Mouse (Mus musculus) heart, adult 8-10 months (tissue): ENCODE measurements at regions not wholly inside any gene's neighbourhood (a gene's known extent, or its start where the extent isn't known, plus 50 kb on each side); places are given as distances from the start of the nearest gene placed in this dataset.
"Not testable (repeated sequence)": the region's sequence is repeated elsewhere in the genome, so short reads cannot be mapped to it uniquely, and the experiment has no call there.

Experiments
- DNase-seq: peaks from one replicate; pipeline ENCODE4 v3.0.0; 2022; ENCODE audit warnings: low spot score

- not testable (repeated sequence) for DNase-seq
These were observed 639.2 kb upstream of the Olfr1507 start for GRCm38 (mm10) chr14:53134783-53135182.

GRCm38 (mm10) chr14:53132390-53132789 is 636.8 kb upstream of the Olfr1507 start:
- DNase-seq = not testable (repeated sequence)

- not testable (repeated sequence) for DNase-seq
These were observed 626.2 kb upstream of the Olfr1507 start for GRCm38 (mm10) chr14:53121704-53122103.

GRCm38 (mm10) chr14:53109732-53110131 is 614.2 kb upstream of the Olfr1507 start:
- DNase-seq = not testable (repeated sequence)

GRCm38 (mm10) chr14:53101362-53101761 is 605.8 kb upstream of the Olfr1507 start:
- DNase-seq = not testable (repeated sequence)

GRCm38 (mm10) chr14:53090921-53091320 is 595.4 kb upstream of the Olfr1507 start:
- DNase-seq = not testable (repeated sequence)

- DNase-seq = not testable (repeated sequence)
These were observed 586.3 kb upstream of the Olfr1507 start for GRCm38 (mm10) chr14:53081853-53082252.

GRCm38 (mm10) chr14:53081024-53081711 is 585.6 kb upstream of the Olfr1507 start:
- DNase-seq = not testable (repeated sequence)

- not testable (repeated sequence) for DNase-seq
These were observed 585.0 kb upstream of the Olfr1507 start for GRCm38 (mm10) chr14:53080556-53080955.

GRCm38 (mm10) chr14:53075937-53076336 is 580.4 kb upstream of the Olfr1507 start:
- not testable (repeated sequence) for DNase-seq

GRCm38 (mm10) chr14:53073126-53073525 is 577.6 kb upstream of the Olfr1507 start:
- DNase-seq = not testable (repeated sequence)

- DNase-seq = not testable (repeated sequence)
These were observed 577.0 kb upstream of the Olfr1507 start for GRCm38 (mm10) chr14:53072502-53072901.

GRCm38 (mm10) chr14:53054439-53054838 is 558.9 kb upstream of the Olfr1507 start:
- not testable (repeated sequence) for DNase-seq

GRCm38 (mm10) chr14:53053465-53054123 is 558.0 kb upstream of the Olfr1507 start:
- DNase-seq = not testable (repeated sequence)

- DNase-seq = not testable (repeated sequence)
These were observed 552.1 kb upstream of the Olfr1507 start for GRCm38 (mm10) chr14:53047683-53048082.

GRCm38 (mm10) chr14:53046975-53047374 is 551.4 kb upstream of the Olfr1507 start:
- DNase-seq = not testable (repeated sequence)

- DNase-seq = not testable (repeated sequence)
These were observed 549.8 kb upstream of the Olfr1507 start for GRCm38 (mm10) chr14:53045331-53045730.

GRCm38 (mm10) chr14:53044101-53044500 is 548.6 kb upstream of the Olfr1507 start:
- not testable (repeated sequence) for DNase-seq

- DNase-seq = not testable (repeated sequence)
These were observed 546.5 kb upstream of the Olfr1507 start for GRCm38 (mm10) chr14:53042016-53042415.

GRCm38 (mm10) chr14:53039475-53039874 is 543.9 kb upstream of the Olfr1507 start:
- not testable (repeated sequence) for DNase-seq

GRCm38 (mm10) chr14:53034940-53035339 is 539.4 kb upstream of the Olfr1507 start:
- not testable (repeated sequence) for DNase-seq

- DNase-seq = not testable (repeated sequence)
These were observed 537.7 kb upstream of the Olfr1507 start for GRCm38 (mm10) chr14:53033221-53033620.

GRCm38 (mm10) chr14:53032498-53032897 is 536.9 kb upstream of the Olfr1507 start:
- DNase-seq = not testable (repeated sequence)
